Mouse (Mus musculus): ENCODE measurements around the gene Mei1. TPM values are rescaled to one million over a fixed set of nuclear protein-coding genes. Genes with fewer than 3 reads are reported as not detected.
A peak's percentile ranks its signal among the peaks of the same experiment; 100 is the strongest.

Mei1 gene
- polyA plus RNA-seq (2017; shearing (Covaris generic)) = under 1 TPM in 1 of 3 experiments, not detected in 2; 0.12 TPM

DNA sequence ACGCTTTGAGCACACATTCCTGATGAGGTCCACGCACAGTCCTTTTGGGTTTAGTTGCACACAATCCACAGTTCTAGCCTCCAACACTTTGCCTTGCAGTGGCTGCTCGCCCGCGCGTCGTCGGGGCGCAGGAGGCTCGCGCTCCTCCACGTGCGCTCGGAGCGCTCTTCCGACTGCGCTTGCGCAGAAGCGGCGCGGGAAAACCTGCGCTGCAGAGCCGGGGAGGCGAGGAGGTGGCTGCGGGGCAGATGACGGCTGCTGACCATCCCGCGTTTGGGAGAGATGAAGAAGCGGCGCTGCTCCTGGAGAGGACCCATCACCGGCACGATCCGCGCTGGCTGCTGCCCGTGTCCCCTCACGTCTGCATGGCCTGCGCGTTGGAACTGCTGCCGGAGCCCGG is at the start of gene Mei1:
Gene Mei1 (plus strand): TSS at position 99 of the 400 bp plus-strand sequence.
- no peak for ATAC-seq

DNA sequence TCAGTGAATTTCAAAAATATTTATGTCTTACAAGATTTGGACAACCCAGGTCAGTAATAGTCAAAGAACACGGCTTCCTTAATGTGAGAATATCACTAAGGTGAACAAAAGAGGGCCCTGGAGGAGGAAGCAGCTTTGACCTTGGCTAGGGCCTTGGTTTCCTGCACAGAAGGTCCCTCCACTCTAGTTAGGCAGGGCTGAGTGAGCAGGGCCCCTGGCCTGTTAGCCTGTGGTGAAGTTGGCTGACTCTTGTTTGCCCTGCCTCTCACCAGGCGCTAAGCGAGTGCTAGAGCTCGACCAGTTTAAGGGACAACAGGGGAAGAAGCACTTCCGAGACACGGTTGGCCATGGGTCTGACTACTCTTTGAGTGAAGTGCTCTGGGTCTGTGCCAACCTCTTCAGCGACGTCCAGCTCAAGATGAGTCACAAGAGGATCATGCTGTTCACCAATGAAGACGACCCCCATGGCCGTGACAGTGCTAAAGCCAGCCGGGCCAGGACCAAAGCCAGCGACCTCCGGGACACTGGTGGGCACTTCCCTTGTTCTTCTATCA is 47.2 kb upstream of the Mei1 start:
- no peak for ATAC-seq

DNA sequence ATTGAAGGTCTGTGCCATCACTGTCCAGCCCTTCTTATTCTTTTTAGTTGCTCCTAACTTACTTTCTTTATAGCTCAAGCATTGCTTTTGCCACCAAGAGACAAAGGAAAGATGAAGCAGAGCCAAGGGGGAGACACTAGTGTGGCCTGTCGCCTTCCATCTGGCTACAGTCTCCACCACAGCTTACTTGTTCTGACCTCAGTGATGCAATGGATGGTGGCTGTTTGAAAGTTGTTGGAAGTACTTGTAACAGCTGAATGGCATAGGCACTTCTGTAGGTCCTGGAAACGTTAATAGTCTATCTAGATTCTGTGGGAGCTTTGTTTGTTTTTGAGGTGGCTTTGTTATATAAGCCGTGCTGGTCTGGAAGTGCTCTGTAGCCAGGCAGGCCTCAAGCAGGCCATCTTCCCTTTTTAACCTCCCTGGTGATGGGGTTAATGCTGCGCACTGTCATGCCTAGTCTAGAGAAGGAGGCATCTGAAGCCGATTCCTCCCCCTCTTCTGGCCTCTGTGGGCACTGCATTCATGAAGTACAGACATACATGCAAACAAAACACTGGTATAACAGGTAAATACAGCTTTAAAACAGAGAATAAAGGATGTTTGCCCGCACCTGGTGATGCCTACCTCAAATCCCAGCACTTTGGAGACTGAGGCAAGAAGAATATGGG is 45.7 kb upstream of the Mei1 start:
- ATAC-seq = no peak

DNA sequence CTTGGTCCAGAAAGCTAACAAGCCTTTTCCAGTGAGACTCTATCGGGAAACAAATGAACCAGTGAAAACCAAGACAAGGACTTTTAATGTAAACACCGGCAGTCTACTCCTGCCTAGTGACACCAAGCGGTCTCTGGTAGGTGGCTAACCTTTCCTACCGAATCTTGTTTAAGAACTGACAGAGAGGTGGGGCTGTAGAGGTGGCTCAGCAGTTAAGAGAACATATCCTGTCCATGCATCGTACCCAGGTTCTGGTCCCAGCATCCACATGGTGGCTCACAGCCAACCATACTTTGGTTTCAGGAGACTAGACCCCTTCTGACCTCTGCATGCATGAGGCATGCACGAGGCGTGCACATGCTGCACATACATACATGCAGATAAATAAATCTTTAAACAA is 42.5 kb upstream of the Mei1 start:
- no peak for ATAC-seq

DNA sequence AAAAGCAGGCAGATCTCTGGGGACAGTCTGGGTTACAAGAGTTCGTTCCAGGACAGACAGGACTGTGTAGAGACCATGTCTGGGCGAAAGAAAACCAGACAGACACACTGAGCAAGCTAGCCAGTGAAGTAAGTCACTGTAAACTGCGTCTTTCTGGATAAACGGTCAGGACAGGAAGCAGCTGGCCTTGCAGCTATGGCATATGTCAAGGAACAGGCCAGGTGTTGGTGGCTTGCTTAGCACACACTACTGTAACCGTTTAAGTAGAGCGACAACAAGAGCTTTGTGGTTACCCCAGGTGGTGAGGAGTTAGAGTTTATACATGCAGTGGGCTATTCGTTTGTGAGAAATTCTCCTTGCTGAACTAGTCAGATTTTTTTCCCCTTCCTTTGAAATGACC is 42.1 kb upstream of the Mei1 start:
- ATAC-seq = no peak

DNA sequence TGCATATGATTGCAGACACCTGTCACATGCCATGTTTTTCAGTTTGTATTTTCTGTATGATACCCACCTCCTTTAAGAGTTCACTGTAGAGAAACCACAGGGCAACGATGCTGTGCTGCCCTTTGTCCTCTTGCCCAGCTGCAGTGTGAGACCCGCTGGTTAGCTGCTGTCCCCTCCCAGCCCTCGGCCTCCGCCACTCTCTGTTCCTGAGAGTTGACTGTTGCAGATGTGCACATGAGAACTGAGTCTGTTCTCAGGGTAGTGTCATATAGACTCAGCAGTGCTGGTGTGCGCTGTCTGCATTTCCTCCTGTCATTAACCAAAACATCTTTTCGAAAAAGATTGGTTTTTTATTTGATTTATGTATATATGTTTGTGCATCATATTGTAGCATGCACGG is 37.4 kb upstream of the Mei1 start:
- ATAC-seq = no peak

DNA sequence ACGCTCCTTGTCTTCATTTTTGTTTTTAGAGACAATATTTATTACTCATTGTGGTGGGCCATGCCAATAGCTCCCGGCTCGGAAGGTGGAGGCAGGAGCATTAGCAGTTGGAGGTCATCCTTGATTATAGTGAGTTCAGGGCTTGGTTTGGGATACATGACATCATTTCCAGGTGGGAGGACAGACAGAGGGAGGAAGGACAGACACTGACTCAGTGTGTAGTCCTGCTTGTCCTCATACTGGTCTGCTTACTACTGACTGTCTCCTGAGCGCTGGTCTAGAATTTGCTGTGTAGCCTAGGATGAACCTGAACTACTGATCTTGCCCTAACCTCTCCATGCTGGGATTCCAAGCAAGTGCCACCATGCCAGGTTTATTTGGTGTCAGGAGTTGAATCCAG is 36.0 kb upstream of the Mei1 start, which contains the start of gene Desi1:
Gene Desi1 (minus strand): TSS at position 101 of the 400 bp plus-strand sequence.
- ATAC-seq = no peak

DNA sequence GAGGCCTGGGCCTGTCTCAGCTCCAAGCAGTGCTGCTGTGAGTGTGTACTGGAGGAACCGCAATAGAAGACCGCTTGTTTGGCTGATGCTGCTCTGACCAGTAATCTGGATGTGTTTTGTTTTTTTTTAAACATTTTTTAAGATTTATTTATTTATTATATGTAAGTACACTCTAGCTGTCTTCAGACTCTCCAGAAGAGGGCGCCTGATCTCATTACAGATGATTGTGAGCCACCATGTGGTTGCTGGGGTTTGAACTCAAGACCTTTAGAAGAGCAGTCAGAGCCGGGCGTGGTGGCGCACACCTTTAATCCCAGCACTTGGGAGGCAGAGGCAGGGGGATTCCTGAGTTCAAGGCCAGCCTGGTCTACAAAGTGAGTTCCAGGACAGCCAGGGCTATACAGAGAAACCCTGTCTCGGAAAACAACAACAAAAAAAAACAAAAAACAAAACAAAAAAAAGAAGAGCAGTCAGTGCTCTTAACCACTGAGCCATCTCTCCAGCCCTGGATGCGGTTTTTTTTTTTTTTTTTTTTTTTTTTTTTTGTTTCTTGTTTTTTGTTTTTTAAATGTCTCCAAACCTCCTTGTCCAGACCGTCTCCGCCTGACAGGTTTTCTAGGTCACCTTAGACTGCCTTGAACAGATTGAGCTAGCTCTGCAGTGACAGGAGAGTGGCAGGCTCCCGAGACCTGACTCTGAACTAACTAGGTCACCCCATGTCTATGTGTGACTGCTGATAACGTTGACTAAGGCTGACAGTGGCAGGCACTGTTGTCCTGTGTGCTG is 33.7 kb upstream of the Mei1 start:
- no peak for ATAC-seq

DNA sequence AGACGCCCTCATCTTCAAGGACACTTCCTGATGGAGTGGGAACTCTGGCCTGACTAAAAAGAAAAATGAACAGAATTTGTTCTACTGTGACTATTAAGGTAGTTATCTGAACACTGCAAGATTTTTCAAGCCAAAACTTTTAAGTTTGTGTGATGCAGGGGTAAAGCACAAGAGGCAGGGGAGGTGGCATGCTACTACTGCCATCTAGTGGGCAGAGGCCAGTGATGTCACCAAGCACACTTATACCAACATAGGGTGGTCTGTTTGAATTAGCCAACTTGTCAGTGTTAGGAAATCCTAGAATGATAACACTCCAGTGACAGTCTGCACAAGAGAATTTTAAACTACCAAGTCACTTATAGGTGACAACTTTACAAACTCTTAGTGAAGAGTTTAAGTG is 29.1 kb upstream of the Mei1 start:
- ATAC-seq = peak; percentile 69

DNA sequence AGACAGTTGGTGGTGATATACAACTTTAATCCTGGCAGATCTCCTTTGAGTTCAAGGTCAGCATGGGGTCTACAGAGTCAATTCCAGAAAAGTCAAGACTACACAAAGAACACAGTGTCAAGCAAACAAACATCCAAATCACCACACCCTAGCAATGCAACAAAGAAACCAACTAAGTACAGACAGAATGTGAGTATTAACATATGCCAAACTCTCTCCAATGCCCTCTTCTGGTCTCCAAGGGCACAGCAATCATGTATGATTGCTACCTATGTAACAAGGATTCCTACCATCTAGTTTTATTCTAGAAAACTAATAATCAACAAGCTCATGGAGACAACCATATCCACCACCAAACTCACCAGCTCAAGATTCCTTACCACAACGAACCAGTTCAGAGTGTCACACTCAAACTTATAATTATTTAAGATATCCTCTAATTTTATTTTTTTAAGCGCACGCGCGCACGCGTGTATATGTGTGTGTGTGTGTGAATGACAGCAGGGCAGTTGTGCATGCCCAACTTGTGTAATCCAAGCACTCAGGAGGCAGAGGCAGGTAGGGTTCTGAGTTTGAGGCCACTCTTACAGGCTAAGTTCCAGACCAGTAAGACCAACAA is 25.5 kb upstream of the Mei1 start:
- ATAC-seq = no peak

DNA sequence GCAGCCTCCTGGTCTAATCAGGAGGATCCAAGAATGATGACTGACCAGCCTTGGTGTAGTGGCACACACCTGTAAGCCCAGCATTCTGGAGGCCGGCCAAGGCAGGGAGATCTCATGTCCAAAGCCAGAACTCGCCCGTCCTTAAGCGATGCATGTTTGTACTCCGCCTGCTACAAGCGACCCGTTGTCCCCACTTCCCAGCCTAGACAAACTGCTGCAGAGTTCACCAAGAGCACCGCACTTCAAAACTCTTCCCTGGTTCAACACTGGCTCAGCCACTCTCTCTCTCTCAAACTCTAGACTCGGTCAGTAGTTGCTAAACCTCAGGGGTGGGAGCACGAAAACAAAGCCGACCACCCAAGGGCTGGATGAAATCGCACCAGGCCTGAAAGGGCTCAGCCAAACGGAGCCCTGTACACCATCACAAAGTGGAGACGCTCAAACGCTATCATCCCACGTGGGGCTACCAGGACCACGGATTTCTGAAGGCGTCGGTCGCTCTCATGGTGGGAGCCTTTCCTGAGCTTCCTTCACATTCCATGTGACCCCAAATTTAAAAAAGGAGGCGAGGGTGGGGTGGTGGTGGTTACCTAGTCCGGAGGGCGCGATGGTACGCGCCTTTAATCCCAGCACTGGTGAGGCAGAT is 23.4 kb upstream of the Mei1 start:
- ATAC-seq = no peak

DNA sequence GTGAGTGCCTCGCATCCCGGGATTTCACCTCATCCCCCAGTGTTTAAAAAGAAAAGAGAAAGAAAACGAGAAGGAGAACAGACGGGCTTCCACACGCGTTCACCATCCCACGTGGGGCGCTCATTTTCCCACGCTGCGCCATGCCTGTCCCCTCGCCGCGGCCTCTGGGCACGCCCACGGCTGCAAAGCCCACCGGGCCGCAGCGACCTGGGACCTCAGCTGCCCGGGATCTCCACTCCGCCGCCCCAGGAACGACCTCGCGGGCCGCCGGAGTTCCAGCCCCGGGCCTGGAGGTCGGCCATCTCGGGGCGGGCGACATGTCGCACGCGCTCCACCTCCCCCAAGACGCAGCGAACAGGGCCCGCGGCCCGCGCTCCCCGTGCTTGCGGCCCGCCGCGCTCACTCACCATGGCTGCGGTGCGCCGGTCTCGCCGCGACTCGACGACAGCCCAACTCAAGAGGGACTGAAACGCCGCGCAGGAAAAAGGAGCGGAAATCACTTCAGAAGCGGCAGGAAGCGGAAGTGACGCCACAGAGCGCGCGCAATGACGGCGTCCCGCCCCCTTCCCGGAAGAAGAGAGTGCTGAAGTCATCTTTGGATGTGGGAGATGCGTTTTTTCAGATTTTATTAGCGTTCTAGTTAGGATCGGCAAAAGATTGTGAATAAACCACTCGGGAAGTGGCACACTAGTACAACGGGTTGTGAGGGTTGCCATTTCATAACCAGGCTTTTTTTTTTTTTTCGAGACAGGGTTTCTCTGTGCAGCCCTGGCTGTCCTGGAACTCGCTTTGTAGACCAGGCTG is 22.5 kb upstream of the Mei1 start, which contains the start of gene Snu13:
Gene Snu13 (minus strand): TSS at position 519 of the 804 bp plus-strand sequence.
- peak; percentile 94 for ATAC-seq

DNA sequence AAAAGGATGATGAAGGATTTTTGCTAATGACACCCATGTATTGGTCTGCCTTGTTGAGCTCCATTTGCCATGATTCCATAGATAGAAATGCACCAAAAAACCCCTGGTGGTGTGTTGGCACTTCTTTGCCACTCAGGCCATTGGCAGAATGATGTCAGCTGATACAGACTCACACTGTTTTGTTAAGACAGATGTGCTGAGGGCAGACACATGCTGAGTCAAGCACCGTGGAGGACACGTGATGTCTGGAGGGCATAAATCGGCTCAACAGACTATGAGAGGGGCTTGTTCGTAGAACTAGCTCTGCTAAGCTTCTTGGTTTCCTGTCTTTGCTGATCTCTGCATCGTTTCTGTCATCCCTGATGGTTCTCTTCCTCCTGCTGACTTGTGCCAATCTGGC is 17.3 kb upstream of the Mei1 start:
- no peak for ATAC-seq

DNA sequence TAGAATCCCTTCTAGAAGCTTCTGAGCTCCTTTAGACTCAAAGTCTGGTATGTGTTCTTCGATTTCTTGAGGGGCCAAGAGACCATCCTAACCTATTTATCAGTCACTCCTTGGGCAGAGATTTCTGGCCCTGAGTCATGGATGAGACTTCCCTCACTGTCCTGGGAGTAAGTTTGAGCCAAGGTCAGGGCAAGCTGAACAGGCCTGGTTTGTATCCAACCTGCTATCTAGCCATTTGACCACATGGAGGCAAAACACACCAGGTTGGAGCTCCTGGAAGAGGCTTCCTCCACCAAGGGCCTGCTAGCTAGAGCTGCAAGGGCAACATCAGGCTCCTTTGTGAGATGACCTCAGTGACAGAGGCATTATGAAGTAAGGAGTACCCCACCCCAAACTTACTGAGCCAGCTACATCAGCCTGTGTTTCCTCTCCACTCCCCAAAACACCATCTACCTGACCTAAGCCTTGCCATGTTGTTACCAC is 11.0 kb upstream of the Mei1 start, which contains the start of gene 4930407I10Rik:
Gene 4930407I10Rik (plus strand): TSS at position 433 of the 483 bp plus-strand sequence.
- ATAC-seq = no peak

DNA sequence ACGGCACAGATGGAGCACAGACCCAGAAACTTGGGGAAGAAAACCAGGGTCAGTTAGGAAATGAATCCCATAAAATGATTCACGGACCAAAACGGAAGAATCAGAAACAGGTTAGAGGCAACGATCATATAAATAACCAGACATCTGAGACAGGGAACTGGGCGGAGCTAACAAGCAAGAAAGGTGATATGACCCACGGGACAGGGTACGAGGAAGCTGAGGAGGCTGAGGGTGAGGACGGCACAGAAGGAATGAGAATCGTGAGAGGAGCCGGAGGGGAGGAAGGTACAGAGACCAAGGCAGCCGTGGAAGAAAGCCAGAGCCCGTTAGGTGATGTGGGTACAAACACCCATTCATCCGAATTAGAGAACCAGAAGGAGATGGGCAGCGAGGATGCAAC is 5.9 kb upstream of the Mei1 start:
- ATAC-seq = no peak

DNA sequence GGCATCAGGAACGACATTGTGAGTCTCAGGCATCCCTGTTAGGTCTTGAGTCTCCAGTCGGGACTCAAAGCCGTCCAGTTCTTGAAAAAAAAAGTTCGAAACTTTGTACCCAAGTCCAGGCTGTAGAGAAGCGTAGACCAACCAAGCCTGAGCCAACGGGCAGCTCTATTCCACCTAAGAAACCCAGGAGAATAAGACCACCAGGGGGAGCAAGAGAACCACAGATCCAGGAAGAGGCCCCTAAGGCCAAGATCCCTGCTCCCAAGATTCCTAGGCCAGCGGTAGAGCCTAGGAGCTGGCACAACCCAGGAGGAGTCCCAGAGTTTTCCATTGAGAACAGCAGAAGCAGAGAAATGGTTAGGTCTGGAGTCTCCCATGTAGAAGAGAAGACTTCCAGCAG is 4.3 kb upstream of the Mei1 start:
- no peak for ATAC-seq

DNA sequence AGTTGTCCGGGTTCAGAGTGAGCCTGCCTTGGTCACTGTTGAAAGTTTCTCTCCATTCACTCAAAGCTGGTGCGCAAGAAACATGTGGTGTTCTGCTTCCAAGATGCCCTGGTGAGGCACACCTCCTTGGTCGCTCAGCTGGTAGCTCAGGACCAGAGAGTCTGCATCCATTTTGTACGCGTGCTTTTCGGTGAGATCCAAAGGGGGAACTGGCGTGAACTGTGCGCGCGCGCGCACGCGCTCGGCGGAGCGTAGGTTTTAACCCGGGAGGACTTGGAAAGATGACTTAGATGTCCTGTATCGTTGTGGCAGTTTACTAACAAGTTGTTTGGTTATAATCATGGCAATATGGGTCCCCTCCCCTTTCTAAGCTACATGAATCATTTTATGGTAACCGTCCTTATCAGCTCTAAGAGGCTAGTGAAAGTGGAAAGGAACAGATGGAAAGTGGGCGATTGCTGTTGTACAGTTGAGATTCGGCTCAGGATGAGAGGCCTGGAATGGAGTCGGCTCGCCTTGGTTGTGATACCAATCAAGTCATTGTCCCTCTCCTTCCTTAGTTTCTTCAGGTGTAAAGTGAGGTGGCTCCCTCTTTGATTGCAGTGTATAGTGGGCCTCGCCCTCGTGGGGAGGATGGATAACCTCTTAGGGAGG is 2.1 kb downstream of the Mei1 start:
- no peak for ATAC-seq

DNA sequence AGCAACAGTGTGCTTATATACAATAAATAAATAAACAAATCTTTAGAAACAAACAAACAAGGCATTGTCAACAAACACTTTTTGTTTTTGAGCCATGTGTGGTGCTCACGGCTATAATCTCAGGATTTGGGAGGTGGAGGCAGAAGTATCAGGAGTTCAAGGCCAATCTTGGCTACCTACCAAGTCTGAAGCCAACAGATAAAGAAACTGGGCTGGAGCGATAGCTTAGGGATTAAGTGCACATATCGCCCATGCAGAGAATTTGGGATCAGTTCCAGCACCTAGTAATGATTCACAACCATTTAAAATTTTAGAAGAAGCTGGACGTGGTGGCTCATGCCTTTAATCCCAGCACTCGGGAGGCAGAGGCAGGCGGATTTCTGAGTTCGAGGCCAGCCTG is 3.7 kb downstream of the Mei1 start:
- ATAC-seq = no peak

DNA sequence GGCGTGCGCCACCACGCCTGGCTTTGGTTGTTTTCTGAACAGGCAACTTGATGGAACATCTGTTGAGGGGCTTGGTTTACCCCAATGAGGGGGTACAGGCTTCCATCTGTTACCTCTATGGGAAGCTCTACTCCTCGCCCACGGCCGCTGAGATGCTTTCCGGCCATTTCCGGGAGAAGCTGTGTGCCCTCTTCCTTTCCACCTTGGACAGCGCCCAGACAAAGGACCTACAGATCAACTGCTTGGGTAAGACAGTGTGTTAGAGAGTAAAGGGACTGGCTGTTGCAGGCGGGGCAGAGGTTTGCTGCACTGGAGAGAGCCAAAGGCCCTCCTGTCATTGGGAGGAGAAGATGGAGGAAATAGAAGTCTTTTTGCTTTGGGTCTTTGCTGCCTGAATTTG is 10.1 kb downstream of the Mei1 start:
- no peak for ATAC-seq

DNA sequence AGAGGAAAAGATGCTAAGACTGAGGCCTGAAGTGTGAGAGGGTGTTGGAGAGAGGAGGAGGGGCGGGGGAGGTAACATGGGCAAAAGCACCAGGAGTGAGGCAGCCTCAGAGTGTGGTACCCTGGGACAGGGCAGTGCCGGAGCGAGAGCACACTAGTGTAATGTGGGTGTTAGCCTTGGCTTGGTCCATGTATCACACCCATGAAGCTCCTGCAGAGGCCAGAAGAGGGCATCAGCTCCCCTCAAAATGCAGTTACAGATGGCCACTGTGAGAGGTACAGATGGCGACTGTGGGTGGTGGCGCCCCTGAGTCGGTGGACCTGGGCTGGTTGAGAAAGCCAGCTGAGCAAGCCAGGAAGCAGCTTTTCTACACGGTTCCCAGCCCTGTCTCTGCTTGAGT is 11.4 kb downstream of the Mei1 start:
- no peak for ATAC-seq

DNA sequence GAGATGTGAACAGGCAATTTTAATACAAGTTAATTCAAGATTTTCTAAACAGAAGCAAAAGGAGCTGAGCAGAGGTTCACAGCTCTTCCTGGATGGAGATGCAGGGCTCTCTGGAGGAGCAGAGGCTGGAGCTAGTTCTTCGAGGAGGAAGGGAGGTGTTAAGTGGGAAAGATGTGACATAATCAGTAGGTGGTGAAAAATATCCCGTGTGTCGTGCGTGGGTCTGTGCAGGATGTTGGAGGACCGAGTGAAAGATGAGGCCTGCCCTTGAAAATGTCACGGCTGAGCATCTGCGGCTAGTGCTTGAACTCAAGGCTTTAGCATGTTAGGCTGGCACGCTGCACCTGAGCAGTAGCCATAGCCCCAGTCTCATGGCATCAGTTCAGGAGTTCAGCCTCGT is 15.8 kb downstream of the Mei1 start:
- no peak for ATAC-seq
